Mouse (Mus musculus) G1E-ER4 (cell line): ENCODE results near the gene Gm10447. TPM values are rescaled to one million over a fixed set of nuclear protein-coding genes. Genes with fewer than 3 reads are reported as not detected.

ENCODE experiments used
- GATA1 ChIP-seq: IDR thresholded peaks from one replicate; pipeline ENCODE4 v1.8.0; 2012; ENCODE audit warnings: low read length, inconsistent platforms
- polyA plus RNA-seq: library from polyadenylated mRNA; stranded (reverse); fragments of >175 nt; gene quantifications from 2 replicates; pipeline ENCODE4 v1.2.3, GENCODE M21; 2012

Gene Gm10447
- not detected in 2 replicates for polyA plus RNA-seq

- TF ChIP-seq GATA1: no peak
Measured at GRCm38 (mm10) chr11:53456474-53457371, at the start of gene Gm10447, which contains the start of gene Shroom1. Gene Gm10447 (minus strand): TSS chr11:53457110. Gene Shroom1 (plus strand): TSS chr11:53457205.

- TF ChIP-seq GATA1: no peak
Measured at GRCm38 (mm10) chr11:53505026-53505663, 48.2 kb upstream of the Gm10447 start.

GRCm38 (mm10) chr11:53504376-53504775 is 47.5 kb upstream of the Gm10447 start:
- no peak for TF ChIP-seq GATA1

GRCm38 (mm10) chr11:53503738-53504137 is 46.8 kb upstream of the Gm10447 start:
- TF ChIP-seq GATA1: no peak

GRCm38 (mm10) chr11:53502039-53502765 is 45.3 kb upstream of the Gm10447 start:
- TF ChIP-seq GATA1: no peak

GRCm38 (mm10) chr11:53500569-53500968 is 43.7 kb upstream of the Gm10447 start:
- TF ChIP-seq GATA1: no peak

GRCm38 (mm10) chr11:53496946-53497345 is 40.0 kb upstream of the Gm10447 start:
- TF ChIP-seq GATA1: no peak

- no peak for TF ChIP-seq GATA1
Measured at GRCm38 (mm10) chr11:53495417-53495816, 38.5 kb upstream of the Gm10447 start.

- TF ChIP-seq GATA1: no peak
Measured at GRCm38 (mm10) chr11:53493243-53493955, 36.5 kb upstream of the Gm10447 start.

- no peak for TF ChIP-seq GATA1
Measured at GRCm38 (mm10) chr11:53491954-53492401, 35.1 kb upstream of the Gm10447 start.

GRCm38 (mm10) chr11:53489421-53489820 is 32.5 kb upstream of the Gm10447 start:
- no peak for TF ChIP-seq GATA1

- no peak for TF ChIP-seq GATA1
Measured at GRCm38 (mm10) chr11:53489007-53489406, 32.1 kb upstream of the Gm10447 start.

- TF ChIP-seq GATA1: no peak
Measured at GRCm38 (mm10) chr11:53486822-53487594, 30.1 kb upstream of the Gm10447 start.

GRCm38 (mm10) chr11:53486351-53486750 is 29.4 kb upstream of the Gm10447 start:
- no peak for TF ChIP-seq GATA1
